Mouse (Mus musculus): ENCODE measurements around the gene Gm7030. TPM values are rescaled to one million over a fixed set of nuclear protein-coding genes. Genes with fewer than 3 reads are reported as not detected.
"Not testable (repeated sequence)": the region's sequence is repeated elsewhere in the genome, so short reads cannot be mapped to it uniquely, and the experiment has no call there.

The Gm7030 gene
- polyA plus RNA-seq, 1 experiment from 2014 or later = not detected

DNA sequence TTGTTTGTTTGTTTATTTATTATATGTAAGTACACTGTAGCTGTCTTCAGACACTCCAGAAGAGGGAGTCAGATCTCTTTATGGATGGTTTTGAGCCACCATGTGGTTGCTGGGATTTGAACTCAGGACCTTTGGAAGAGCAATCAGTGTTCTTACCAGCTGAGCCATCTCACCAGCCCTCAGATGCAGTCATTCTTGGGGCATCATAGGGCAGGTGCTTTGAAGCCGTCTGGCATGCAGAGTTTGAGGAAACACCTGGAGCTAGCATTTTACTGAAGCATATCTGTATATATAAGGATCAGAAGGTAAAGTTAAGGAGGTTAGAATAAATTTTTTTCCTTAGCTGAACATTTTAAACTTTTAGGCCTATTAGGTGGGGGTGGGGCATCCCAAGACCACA is 43.2 kb downstream of the Gm7030 start:
- ATAC-seq (replicated peaks); H3K27ac ChIP-seq; H3K4me1 ChIP-seq; H3K9ac ChIP-seq; H3K4me2 ChIP-seq; H3K9me3 ChIP-seq; H3K36me3 ChIP-seq (replicated peaks); H3K4me3 ChIP-seq: not testable (repeated sequence)
- peaks cover 17% of the 10 kb centered on the region for H3K27me3 ChIP-seq (replicated peaks)
- WGBS = 73% methylated on average over 1 of the region's 1 CpGs

DNA sequence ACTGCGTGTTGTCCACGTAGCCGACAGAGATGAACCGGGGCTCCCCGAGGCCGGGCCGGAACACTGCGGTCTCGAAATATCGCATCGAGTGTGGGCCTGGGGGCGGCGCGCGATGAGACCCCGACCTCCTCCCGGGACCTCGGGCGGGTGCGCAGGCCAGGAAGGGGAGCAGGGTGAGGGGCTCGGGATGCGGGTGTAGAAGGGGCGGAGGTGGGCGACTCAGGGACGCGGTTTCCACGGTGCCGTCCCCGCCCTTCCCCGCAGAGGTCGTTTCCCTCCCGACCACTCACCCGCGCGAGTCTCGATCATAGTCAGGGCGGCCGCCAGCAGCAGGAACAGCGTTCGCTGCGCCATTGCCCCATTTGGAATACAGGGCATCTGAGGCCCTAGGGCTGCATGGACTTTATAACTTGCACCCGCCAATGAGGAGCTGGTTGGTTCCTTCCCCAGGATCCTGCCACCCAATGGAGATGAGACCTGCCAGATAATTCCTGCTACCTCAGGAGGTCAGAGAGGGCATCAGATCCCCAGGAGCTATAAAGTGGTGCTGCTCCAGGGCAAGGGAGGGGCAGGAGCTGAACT is 45.3 kb downstream of the Gm7030 start:
- peak overlapping the region; percentile 48 for H3K4me3 ChIP-seq
- under 1% methylated on average over 42 of the region's 42 CpGs for WGBS
- no peaks in the 10 kb centered on the region for H3K9me3 ChIP-seq
- ATAC-seq (replicated peaks) = peak; percentile 76
- no peaks in the 10 kb centered on the region for H3K36me3 ChIP-seq (replicated peaks)
- peaks cover 17% of the 10 kb centered on the region for H3K27me3 ChIP-seq (replicated peaks)
- peak overlapping the region; percentile 46 for H3K9ac ChIP-seq
- peak overlapping the region; percentile 90 for H3K4me2 ChIP-seq
- no peak overlapping the region for H3K27ac ChIP-seq
- peaks cover 9% of the 10 kb centered on the region for H3K4me1 ChIP-seq

DNA sequence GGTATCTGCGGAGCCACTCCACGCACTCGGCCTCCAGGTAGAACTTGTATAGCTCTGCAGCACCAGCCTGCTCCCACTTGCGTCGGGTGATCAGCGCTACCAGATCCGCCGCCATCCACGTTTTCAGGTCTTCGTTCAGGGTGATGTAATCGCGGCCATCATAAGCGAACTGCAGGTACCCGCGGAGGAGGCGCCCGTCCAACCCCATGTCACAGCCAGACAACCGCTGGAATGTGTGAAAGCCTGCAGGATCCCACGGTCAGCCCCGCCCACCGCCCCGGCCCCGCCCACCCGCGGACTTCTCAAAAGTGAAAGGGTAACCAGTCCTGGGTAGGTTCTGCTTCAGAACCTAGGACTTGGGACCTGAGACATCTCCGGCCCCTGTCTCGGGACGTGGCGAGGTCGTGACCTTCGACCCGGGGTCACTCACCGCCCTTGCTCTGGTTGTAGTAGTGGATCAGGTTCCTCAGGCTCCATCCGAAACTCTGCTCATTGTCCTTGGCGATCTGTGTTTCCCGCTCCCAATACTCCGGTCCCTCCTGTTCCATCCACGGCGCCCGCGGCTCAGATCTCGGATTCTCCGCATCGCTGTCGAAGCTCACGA is 45.9 kb downstream of the Gm7030 start:
- H3K4me1 ChIP-seq = peaks cover 9% of the 10 kb centered on the region
- H3K36me3 ChIP-seq (replicated peaks) = no peaks in the 10 kb centered on the region
- WGBS = under 1% methylated on average over 46 of the region's 46 CpGs
- H3K27ac ChIP-seq = no peak overlapping the region
- peaks cover 17% of the 10 kb centered on the region for H3K27me3 ChIP-seq (replicated peaks)
- H3K4me2 ChIP-seq = peak overlapping the region; percentile 90
- H3K9ac ChIP-seq = peak overlapping the region; percentile 46
- peak; percentile 86 for ATAC-seq (replicated peaks)
- H3K4me3 ChIP-seq = peak overlapping the region; percentile 48
- no peaks in the 10 kb centered on the region for H3K9me3 ChIP-seq

DNA sequence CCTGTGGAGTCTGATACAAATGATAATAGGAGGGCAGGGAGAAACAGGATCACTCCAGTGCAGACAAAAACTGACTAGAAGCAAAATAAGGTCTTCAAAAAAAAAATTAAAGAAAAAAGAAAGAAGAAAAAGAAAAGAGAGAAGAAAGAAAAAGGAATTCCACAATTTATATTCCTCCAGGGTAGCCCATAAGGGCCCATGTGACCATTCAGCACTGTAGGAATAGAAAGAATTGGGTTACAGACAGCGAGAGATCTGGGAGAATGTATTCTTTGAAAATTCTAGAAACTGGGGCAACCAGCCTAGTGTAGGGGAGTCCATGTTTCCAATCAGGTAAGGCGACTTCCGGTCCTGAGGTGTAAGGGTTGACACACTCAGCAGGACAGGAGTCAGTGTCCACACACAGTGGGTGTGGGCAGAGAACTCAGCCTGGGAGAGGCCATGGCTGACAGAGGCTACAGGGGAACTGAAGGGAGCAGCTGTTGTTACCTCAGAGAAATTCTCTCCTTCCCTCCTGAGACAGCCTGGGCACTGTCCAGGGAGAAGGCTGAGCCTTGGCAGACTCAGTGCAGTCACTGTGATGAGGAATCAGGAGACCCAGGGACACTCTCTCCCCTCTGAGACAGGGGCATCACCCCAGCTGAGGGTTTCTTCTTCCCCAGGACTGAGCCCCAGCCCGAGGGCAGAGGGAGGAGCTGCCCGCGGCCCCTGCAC is 46.5 kb downstream of the Gm7030 start:
- Histone ChIP-seq H3K4me2 (peak overlapping the region; percentile 90), H3K9ac (peak overlapping the region; percentile 46; the same call in 1 of the 2 replicates), H3K4me3 (peak overlapping the region; percentile 48), H3K27me3 (replicated peaks) (peaks cover 17% of the 10 kb centered on the region)
- not testable (repeated sequence) for H3K9me3 ChIP-seq; H3K36me3 ChIP-seq (replicated peaks); H3K4me1 ChIP-seq; H3K27ac ChIP-seq; ATAC-seq (replicated peaks)
- WGBS = 35% methylated on average over 6 of the region's 6 CpGs

DNA sequence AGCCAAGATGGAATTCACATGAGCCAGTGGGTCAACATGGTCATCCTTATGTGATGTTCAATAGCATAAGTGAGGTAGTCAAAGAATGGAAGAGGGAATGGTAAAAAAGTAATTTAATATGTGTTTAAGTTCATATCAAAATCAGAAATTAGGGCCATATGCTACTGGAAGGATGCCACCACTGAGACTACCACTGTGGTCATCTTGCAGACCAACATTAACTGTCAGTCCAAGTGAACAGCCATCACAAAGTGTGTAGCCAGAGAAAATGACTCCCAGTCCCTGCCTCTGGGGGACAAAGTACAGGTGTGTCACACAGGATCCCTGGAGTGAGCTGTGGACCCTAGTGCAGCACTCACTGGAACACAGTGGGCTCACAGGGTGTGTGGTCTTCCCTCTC is 47.3 kb downstream of the Gm7030 start:
- H3K9me3 ChIP-seq; ATAC-seq (replicated peaks); H3K27ac ChIP-seq; H3K4me2 ChIP-seq; H3K36me3 ChIP-seq (replicated peaks); H3K9ac ChIP-seq; H3K4me1 ChIP-seq; H3K4me3 ChIP-seq: not testable (repeated sequence)
- H3K27me3 ChIP-seq (replicated peaks) = peaks cover 17% of the 10 kb centered on the region

DNA sequence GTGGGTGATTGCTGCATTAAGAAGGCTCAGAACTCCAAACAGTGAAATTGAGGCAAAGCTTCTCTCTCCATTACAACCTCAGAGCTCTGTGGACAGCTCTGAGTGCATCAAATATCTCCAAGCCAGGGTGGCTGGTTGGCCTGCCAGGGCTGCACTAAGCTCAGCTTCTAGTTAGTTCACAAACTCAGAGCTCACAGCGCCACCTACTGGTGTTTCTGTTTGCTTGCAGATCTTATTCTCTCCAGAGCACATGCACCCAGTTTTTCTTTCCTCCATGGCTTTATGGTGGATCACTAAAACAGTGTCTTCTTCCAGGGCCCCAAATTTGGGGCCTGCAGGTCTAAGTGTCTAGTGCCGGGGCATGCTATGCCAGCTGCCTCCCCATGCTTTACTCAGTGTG is 68.4 kb downstream of the Gm7030 start:
- H3K4me3 ChIP-seq = no peak overlapping the region
- 34% methylated on average over 2 of the region's 2 CpGs for WGBS

More for the DNA sequence above, 68.4 kb downstream of the Gm7030 start:
- no peaks in the 10 kb centered on the region for H3K36me3 ChIP-seq (replicated peaks)
- H3K4me2 ChIP-seq = no peak overlapping the region
- no peaks in the 10 kb centered on the region for H3K4me1 ChIP-seq
- H3K27me3 ChIP-seq (replicated peaks) = no peaks in the 10 kb centered on the region
- no peak overlapping the region for H3K9ac ChIP-seq
- H3K27ac ChIP-seq = no peak overlapping the region
- ATAC-seq (replicated peaks) = no peak
- no peaks in the 10 kb centered on the region for H3K9me3 ChIP-seq

Other genes starting within 250 kb of the Gm7030 start
- gene Dhx16, start 249.6 kb downstream of the Gm7030 start, polyA plus RNA-seq (2015; fragmentation: Nextera tagmentation; extraction: Ambion mirVana) = 36.3 and 40.4 TPM in 2 replicates
- gene 2310061I04Rik, start 232.0 kb downstream of the Gm7030 start, polyA plus RNA-seq (2015; fragmentation: Nextera tagmentation; extraction: Ambion mirVana) = 68.2 and 72.8 TPM in 2 replicates
- gene Atat1, start 219.3 kb downstream of the Gm7030 start, polyA plus RNA-seq (2015; fragmentation: Nextera tagmentation; extraction: Ambion mirVana) = 482 and 507 TPM in 2 replicates
- 49.3 and 54.2 TPM in 2 replicates for gene Mrps18b, start 213.0 kb downstream of the Gm7030 start, polyA plus RNA-seq (2015; fragmentation: Nextera tagmentation; extraction: Ambion mirVana)
- gene Ppp1r10, start 213.0 kb downstream of the Gm7030 start, polyA plus RNA-seq (2015; fragmentation: Nextera tagmentation; extraction: Ambion mirVana) = 47.1 and 47.8 TPM in 2 replicates
- gene Abcf1, start 159.7 kb downstream of the Gm7030 start, polyA plus RNA-seq (2015; fragmentation: Nextera tagmentation; extraction: Ambion mirVana) = 89.3 and 92.1 TPM in 2 replicates
- 62.6 and 64.8 TPM in 2 replicates for gene Gnl1, start 149.6 kb downstream of the Gm7030 start, polyA plus RNA-seq (2015; fragmentation: Nextera tagmentation; extraction: Ambion mirVana)
- gene Prr3, start 149.2 kb downstream of the Gm7030 start, polyA plus RNA-seq (2015; fragmentation: Nextera tagmentation; extraction: Ambion mirVana) = 99.3 and 102 TPM in 2 replicates
- gene H2-T24, start 108.9 kb downstream of the Gm7030 start, polyA plus RNA-seq (2015; fragmentation: Nextera tagmentation; extraction: Ambion mirVana) = 8.4 and 10.0 TPM in 2 replicates
- 5.5 and 6.6 TPM in 2 replicates for gene H2-T23, start 96.6 kb downstream of the Gm7030 start, polyA plus RNA-seq (2015; fragmentation: Nextera tagmentation; extraction: Ambion mirVana)
- 6.0 and 7.2 TPM in 2 replicates for gene H2-T22, start 86.7 kb downstream of the Gm7030 start, polyA plus RNA-seq (2015; fragmentation: Nextera tagmentation; extraction: Ambion mirVana)
- not detected in 2 replicates for gene Gm6034, start 86.5 kb downstream of the Gm7030 start, polyA plus RNA-seq (2015; fragmentation: Nextera tagmentation; extraction: Ambion mirVana)
- gene Gm11127, start 71.1 kb downstream of the Gm7030 start, polyA plus RNA-seq (2015; fragmentation: Nextera tagmentation; extraction: Ambion mirVana) = not detected in 2 replicates
- gene Gm19684, start 7.7 kb downstream of the Gm7030 start, polyA plus RNA-seq (2015; fragmentation: Nextera tagmentation; extraction: Ambion mirVana) = not detected in 2 replicates
- not detected in 2 replicates for gene Gm8909, start 39.1 kb upstream of the Gm7030 start, polyA plus RNA-seq (2015; fragmentation: Nextera tagmentation; extraction: Ambion mirVana)
- 0.14 TPM in 1 of 2 replicates, not detected in the other for gene H2-T3, start 60.9 kb upstream of the Gm7030 start, polyA plus RNA-seq (2015; fragmentation: Nextera tagmentation; extraction: Ambion mirVana)
- gene Rpp21, start 128.6 kb upstream of the Gm7030 start, polyA plus RNA-seq (2015; fragmentation: Nextera tagmentation; extraction: Ambion mirVana) = 124 and 138 TPM in 2 replicates
- gene Trim39, start 142.8 kb upstream of the Gm7030 start, polyA plus RNA-seq (2015; fragmentation: Nextera tagmentation; extraction: Ambion mirVana) = 29.0 and 31.2 TPM in 2 replicates
- 0.20 and 0.35 TPM in 2 replicates for gene H2-M10.2, start 157.1 kb upstream of the Gm7030 start, polyA plus RNA-seq (2015; fragmentation: Nextera tagmentation; extraction: Ambion mirVana)
- gene H2-M10.1, start 196.7 kb upstream of the Gm7030 start, polyA plus RNA-seq (2015; fragmentation: Nextera tagmentation; extraction: Ambion mirVana) = not detected in 2 replicates
- not detected in 2 replicates for gene H2-M10.3, start 239.0 kb upstream of the Gm7030 start, polyA plus RNA-seq (2015; fragmentation: Nextera tagmentation; extraction: Ambion mirVana)

Measured in midbrain, embryonic 15.5 days (tissue).